Mouse (Mus musculus) right cerebral cortex, postnatal 4 days (tissue): Measurements from ENCODE around the gene Pxylp1.

Experiments used
- DNase-seq: peaks from one replicate; pipeline ENCODE4 v3.0.0-alpha.2; 2022

Gene Pxylp1

GRCm38 (mm10) chr9:96818822-96819481 is 73.5 kb downstream of the Pxylp1 start:
- no peak for DNase-seq

GRCm38 (mm10) chr9:96818128-96818821 is 74.2 kb downstream of the Pxylp1 start:
- DNase-seq = no peak

- no peak for DNase-seq
These were observed 80.5 kb downstream of the Pxylp1 start for GRCm38 (mm10) chr9:96811996-96812395.

DNA sequence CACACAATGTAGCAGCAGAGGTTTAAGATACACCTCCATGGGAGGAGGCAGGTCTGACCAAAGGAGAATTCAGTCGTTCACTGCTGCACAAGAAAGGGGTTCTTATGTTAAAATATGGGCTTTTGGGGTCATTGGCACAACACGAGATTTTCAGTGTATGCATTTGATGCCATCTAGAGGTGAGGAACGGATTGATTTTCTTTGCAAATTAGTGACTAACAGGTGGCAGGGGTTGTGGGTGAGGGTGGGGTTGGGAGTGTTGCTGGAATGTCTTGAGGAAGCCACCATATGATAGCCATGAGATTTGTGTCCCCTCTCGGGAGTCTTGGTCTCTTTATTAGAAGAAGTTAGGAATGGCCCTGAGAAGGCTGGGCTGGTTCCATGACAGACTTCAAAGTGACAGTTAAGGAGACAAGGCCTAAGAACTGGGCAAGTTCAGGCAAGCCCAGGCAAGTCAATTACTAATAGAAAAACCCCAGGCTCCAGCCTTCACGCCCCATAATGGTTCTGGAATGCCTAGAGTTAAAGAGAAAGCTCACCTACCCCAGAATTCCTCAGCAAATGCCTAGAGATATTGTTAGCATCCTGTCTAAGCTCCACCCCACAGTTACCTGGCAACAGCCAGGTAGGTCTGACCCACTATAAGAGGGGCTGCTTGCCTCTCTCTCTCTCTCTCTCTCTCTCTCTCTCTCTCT is 92.2 kb downstream of the Pxylp1 start:
- no peak for DNase-seq

GRCm38 (mm10) chr9:96797311-96797710 is 95.2 kb downstream of the Pxylp1 start:
- no peak for DNase-seq

DNA sequence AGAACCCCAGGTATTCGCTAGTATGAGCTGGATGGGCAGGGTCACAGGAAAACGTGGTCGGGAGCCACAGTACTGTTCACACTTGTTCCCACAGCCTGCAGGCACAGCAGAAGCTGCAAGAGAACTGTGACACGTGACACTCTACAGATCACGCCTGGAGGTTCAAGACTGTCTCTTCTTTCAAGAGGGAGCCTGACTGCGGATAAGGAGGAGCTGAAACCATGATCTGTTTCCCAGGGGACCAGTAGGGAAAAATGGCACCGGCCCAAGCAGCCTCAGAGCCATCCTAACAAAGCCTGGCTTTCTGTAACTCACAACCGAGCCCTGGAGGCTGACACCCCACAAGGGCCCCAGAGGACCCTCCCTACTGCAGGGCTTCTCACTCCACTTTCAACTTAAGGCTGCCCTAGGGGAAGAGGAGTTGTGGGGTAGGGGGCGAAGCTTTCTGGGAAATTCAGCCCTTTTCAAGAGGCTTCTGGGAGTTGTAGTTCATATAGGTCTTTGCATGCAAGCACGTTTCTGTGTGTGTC is 97.0 kb downstream of the Pxylp1 start:
- DNase-seq = peak; percentile 60

GRCm38 (mm10) chr9:96794601-96795000 is 97.9 kb downstream of the Pxylp1 start:
- no peak for DNase-seq

DNA sequence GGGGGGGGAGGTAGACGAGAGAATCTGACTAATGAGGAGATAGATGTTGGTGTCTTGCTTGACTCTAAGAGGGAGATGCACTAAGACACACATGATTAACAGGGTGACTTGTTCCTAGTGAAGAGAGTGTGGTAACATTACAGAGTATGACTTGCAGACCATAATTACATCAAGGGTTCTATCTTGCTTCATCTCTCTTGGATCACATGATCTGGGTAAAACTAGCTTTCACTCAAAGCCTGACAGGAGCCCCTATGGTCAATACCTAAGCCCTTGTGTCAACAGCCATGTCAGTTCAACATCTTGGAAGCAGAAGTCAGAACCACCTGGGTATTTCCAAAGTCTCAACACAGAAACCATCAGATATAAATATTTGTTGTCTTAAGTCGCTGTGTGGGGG is 99.9 kb downstream of the Pxylp1 start:
- no peak for DNase-seq

DNA sequence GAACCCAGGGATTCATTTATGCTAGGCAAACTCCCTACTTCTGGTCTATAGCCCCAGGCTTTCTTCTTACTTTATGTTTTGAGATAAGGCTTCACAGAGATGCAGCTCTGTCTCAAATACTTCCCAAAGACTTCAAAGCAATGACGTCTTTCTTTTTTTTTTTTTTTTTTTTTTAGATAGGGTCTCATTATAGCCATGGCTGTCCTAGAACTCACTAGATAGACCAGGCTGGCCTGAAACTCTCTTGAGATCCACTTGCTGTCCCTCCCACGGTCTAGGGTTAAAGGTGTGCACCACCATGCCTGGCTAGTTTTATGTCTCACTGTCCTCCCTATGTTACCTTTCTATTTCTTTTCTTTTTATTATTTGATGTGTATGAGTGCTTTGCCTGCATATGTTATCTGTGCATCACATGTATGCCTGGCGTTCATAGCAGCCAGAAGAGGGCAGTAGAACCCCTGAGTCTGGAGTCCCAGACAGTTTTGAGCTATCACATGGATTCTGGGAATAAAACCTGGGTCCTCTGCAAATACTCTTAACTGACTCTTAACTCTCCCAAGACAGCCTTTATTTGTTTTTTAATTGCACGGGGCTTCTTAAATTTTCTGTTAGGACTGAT is 102.0 kb downstream of the Pxylp1 start:
- DNase-seq = no peak

DNA sequence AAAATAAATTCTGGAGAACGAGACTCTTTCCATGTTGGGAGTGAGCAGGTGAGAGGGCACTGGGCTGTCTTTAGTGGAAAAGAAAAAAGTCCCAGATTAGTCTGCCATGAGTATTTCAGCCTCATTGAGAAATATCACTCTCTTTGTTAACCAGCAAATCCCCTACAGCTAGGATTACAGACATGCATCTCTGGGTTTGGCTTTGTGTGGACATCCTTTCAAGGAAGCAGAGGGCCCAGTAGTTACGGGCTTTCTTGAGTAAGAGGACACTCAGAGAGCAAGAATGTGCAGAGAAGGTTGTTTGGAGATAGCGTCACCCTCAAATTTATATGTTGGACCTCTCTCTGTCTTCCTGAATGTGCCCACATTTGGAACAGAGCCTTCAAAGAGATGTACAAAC is 102.6 kb downstream of the Pxylp1 start:
- no peak for DNase-seq

DNA sequence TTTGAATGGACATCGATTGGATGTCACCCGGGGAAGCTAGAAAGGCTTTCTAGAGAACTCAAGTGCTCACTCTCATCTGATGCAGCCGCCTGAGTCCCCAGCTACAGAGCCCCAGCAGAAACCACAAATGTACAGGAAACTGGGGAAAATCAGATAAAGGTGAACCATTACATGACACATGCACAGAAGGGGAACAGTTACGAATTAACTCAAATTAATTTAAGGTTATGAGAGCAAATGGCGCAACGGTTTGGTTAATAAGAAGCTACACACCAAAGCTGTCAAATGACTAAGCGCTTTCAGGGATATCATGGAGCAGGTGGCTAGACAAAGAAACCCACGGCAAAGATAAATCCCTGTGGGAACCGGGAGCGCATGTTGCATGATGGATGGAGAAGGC is 104.7 kb downstream of the Pxylp1 start:
- no peak for DNase-seq

DNA sequence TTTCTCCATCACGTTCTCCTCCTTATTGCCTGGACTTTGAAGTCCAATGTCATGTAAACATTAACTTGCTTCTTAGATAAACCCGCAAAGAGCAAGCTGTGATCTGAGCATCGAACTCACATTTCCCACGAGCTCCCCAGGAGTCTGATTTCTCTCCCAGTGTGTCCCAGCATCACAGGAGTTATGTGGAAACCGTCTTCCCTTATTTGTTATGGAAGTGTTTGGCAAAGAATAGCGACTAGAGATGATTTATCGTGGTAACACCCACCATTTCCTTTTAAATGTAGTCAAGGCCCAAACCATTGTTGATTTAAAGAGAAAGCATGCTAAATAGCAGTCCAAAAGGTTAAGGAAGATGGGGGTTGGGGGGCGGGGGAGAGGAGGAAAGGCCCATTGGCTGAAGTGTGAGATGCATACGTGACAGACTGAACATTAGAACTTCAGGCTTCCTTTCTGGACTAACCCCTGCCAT is 106.6 kb downstream of the Pxylp1 start:
- DNase-seq = no peak

DNA sequence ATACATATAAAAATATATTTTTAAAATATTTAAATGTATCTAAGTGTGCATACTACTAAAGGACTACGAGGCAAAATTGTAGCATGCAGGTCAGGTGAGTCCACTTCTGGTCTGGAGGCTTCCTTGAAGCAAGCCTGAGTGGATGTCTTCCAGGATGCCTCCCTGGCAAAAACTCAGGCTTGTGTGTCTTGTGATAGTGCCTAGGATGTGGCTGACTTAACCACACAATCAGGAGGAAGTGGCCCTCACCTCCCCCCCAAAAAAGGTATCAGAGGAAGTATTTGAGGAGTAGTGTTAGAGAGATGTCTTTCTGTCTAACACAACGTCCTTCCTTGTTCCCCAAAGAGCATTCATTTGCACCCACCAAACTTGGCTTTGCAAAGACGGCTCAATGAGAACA is 107.3 kb downstream of the Pxylp1 start:
- no peak for DNase-seq

GRCm38 (mm10) chr9:96783667-96784066 is 108.8 kb downstream of the Pxylp1 start:
- no peak for DNase-seq

- no peak for DNase-seq
These were observed 109.2 kb downstream of the Pxylp1 start for GRCm38 (mm10) chr9:96783258-96783657.

DNA sequence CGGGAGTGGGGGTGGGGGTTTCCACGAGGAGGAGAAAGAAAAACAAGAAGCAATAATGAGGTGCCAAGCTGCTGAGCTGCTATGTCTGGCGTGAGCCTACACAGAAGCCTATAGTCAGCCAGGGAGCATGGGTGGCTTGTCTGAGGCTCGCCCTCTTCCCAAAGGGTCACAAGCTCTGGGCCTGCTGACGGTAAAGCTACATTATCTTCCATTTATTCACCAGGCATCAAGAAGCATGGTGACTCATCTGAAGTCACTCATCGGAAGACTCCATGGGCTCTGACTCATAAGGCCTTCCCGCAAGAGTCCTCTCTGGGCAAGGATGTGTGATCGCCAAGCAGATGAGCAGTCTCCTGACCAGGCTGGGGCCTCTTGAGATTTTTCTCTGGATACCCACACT is 110.4 kb downstream of the Pxylp1 start:
- no peak for DNase-seq
